Mouse (Mus musculus) E14TG2a.4 (cell line): ENCODE data around the gene Gm48551.

ENCODE experiments used
- H3K27me3 ChIP-seq: 2 replicates; pipeline ENCODE4 v1.6.1; 2014; ENCODE audit warnings: low read length, control low read depth; ENCODE audit not compliant: insufficient read depth
- H3K36me3 ChIP-seq: 2 replicates; pipeline ENCODE4 v1.6.1; 2014; ENCODE audit warnings: low read length, control low read depth; ENCODE audit not compliant: insufficient read depth
- H3K4me1 ChIP-seq: replicated peaks from 2 replicates; pipeline ENCODE4 v1.6.1; 2014; ENCODE audit warnings: low read depth, low read length, control low read depth
- H3K4me3 ChIP-seq: replicated peaks from 2 replicates; pipeline ENCODE4 v1.5.1; 2014; ENCODE audit warnings: mild to moderate bottlenecking, low read length
- H3K9me3 ChIP-seq: 2 replicates; pipeline ENCODE4 v1.6.1; 2014; ENCODE audit warnings: low read length, control low read depth
- CTCF ChIP-seq: conservative IDR thresholded peaks from 2 replicates; pipeline ENCODE4 v1.5.1; 2014; ENCODE audit warnings: low read length
- NANOG ChIP-seq: IDR thresholded peaks from 2 replicates; pipeline ENCODE4 v1.6.1; 2014; ENCODE audit warnings: borderline replicate concordance, low read length, mixed read lengths
- POU5F1 ChIP-seq: IDR thresholded peaks from 2 replicates; pipeline ENCODE4 v1.6.1; 2014; ENCODE audit warnings: low read length, borderline replicate concordance

Gene Gm48551

DNA sequence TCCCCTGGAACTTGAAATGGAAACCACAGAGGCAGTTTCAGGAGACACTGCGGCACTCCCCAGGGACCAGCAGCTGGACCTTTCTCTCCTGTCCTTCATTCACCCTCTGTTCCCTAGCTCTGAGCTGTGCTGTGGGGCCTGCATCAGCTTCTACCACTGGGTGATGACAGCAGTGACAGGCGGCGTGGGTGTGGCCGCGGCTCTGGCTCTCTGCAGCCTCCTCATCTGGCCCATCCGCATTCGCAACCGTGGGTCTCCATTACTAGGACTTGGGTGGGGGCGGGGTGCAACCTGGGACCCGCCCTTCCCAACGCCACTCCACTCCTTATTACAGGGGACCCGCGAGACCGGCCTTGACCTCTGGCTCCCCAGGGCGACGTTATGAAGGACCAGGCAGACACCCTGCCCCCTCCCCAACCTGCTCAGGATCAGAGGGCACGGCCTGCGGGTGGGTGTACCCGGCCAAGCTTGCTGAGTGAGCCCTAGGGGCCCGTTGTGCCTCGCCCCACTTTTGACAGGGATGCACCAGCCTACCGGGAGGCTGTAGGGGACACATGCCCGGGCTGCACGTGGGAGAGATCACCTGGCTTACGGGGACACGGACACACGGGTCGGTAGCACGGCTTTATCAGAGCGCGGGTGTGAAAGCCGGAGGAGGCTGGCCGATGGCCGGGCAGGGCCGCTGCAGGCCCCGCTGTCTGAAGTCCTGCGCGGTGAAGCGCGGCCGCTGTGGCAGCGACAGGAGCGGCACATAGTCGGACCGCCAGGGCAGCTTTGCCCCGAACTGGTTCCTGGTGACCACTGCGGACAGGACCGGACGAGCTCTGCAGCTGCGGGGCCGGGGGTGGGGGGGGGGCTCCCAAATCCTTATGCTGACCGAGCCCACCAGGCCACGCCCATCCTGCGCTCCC is 20.6 kb upstream of the Gm48551 start:
- no peak for TF ChIP-seq POU5F1
- no peak for TF ChIP-seq NANOG
- TF ChIP-seq CTCF = no peak
- H3K4me3 ChIP-seq = peak overlapping the region; percentile 66
- peaks cover 2% of the 10 kb centered on the region; the same call in 1 of the 2 replicates for H3K27me3 ChIP-seq
- peaks cover 100% of the 10 kb centered on the region for H3K4me1 ChIP-seq
- no peaks in the 10 kb centered on the region for H3K9me3 ChIP-seq
- peaks cover 91% of the 10 kb centered on the region for H3K36me3 ChIP-seq

DNA sequence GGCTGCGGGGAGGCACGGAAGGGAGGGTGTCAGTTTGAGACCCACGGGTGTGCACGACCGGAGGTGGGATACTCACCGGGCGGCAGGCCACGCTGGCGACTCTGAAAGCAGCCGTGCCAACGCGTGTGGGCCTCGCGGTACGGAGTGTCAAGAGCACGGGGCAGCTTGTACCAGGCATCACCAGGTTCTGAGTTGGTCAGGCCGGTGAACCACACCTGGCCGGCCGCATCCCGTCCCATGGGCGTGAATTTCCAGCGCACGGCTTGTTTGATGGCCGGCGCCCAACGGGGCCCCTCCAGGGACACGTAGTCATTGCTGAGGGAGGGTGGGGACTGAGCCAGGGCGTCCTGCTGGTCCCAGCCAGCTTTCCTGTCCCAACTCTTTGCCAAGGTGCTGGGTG is 19.6 kb upstream of the Gm48551 start:
- TF ChIP-seq NANOG = no peak
- no peak for TF ChIP-seq POU5F1
- TF ChIP-seq CTCF = no peak
- Histone ChIP-seq H3K36me3 (peaks cover 91% of the 10 kb centered on the region), H3K4me1 (peaks cover 100% of the 10 kb centered on the region), H3K4me3 (peak overlapping the region; percentile 66), H3K27me3 (peaks cover 2% of the 10 kb centered on the region; the same call in 1 of the 2 replicates), H3K9me3 (no peaks in the 10 kb centered on the region)

DNA sequence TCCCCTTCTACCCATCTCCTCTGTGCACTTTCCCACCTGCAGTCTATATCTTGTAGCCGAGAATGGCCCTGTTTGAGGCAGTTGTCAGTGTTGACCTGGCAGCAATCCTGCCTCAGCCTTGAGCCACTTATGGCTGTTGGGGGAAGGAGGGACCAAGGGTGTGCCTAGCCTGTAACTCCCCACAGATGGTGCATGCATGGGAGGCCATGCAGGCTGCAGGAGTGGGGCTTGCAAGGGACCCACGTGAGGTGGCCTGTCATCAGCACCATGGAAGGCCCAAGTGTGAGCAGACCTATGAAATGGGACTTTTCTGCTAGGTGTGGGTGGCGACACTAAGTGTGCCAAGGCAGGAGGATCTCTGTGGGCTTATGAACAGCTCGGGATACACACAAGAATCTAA is 19.2 kb upstream of the Gm48551 start:
- TF ChIP-seq CTCF (no peak), POU5F1 (no peak), NANOG (no peak)
- Histone ChIP-seq H3K27me3 (peaks cover 2% of the 10 kb centered on the region; the same call in 1 of the 2 replicates), H3K4me1 (peaks cover 100% of the 10 kb centered on the region)

DNA sequence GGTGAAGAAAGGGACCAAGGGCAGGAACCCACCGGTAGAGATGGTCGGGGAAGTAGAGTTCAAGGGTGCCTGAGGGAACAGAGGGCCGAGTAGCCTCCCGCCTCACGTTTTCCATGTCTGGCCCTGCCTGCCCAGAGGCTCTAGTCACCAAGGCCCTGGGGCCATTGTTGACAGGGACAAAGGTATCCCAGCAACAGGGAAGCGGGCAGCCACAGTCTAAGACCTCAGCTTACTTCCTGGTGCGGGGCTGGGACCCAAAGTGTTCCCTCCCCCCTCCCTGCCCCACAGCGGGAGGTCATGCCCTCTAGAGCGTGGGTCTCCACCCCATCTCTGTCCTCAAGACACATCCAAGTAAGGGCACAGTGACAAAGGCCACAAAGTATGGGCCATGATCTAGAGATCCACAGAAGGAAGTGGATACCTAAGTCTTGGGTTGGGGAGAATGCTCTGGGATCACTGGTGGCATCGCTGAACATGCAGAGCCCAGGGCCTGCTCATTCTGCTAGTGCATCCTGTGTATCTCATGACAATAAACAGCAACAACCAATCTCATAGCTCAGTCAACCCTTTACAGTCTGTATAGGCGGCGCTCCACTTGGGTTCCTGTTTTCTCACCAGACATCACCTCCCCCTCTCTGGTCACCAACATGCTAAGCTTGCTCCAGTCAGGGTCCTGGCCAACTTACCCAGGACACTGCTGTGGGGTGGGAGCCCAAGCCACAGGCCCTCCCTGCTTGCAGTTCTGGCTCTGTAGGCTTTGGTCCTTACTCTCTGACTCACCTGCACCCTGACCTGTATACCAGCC is 18.4 kb upstream of the Gm48551 start, which contains the start of gene 4930404N11Rik:
4930404N11Rik (minus strand) TSS at position 145 of the 805 bp plus-strand sequence.
- Histone ChIP-seq H3K4me3 (peak within 1 kb of the TSS; percentile 66), H3K36me3 (peaks cover 91% of the 10 kb centered on the region), H3K27me3 (peaks cover 2% of the 10 kb centered on the region; the same call in 1 of the 2 replicates), H3K4me1 (peaks cover 98% of the 10 kb centered on the region), H3K9me3 (no peaks in the 10 kb centered on the region)
- TF ChIP-seq CTCF (no peak), NANOG (no peak), POU5F1 (no peak)

More for the DNA sequence above, 19.2 kb upstream of the Gm48551 start:
- Histone ChIP-seq H3K36me3 (peaks cover 91% of the 10 kb centered on the region), H3K9me3 (no peaks in the 10 kb centered on the region), H3K4me3 (peak overlapping the region; percentile 66; the same call in 1 of the 2 replicates)

DNA sequence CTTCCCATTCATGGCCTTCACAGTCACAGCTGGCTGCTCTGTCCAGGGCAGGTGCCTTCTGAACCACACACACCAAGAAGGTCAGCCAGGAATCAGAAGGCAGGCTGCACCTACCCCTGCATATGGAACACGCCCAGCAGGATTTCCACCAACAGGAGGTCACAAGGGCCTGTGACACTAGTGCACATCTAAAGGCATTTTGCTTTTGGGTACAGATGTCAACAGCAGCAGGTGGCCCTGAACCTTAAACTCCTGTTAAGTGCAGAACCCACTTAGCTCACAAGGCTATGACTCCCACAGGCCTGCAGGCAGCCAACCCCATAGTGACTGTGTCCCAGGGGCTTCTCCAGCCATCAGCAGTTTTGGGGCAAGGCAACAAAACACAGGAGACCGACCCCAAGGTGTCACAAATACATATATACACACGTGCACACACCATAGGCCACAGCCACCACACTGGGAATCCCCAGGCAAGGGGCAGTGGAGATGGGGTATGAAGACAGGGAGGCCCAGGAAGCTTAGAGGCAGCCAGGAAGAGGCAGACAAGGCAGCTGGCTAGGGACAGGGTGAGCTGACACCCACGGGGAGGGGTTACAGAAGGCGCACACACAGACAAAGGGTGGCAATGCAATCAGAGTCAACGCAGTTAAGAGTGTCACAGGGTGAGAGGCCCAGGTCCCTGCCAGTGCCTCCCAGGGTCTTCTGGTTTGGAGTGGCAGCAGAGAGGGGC is 17.6 kb upstream of the Gm48551 start:
- Histone ChIP-seq H3K36me3 (peaks cover 91% of the 10 kb centered on the region), H3K27me3 (peaks cover 2% of the 10 kb centered on the region; the same call in 1 of the 2 replicates), H3K9me3 (no peaks in the 10 kb centered on the region), H3K4me3 (no peak overlapping the region), H3K4me1 (peaks cover 98% of the 10 kb centered on the region)
- no peak for TF ChIP-seq CTCF

DNA sequence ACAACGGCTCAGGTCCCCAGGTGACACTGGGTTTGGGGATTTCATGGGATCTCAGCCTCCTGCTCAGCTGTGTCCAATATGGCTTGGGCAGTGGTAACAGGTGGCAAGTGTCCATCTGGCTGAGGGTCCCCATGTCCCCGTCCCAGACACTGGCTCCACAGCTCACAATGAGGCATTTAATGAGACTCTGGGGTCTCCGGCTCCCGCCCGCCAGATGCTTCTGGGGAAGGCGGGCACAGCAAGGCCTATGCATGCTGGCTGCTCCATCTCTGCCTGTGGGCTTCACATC is 17.1 kb upstream of the Gm48551 start:
- peaks cover 91% of the 10 kb centered on the region for H3K36me3 ChIP-seq
- TF ChIP-seq NANOG (no peak), POU5F1 (no peak), CTCF (no peak)
- peaks cover 98% of the 10 kb centered on the region for H3K4me1 ChIP-seq
- H3K4me3 ChIP-seq = no peak overlapping the region
- peaks cover 2% of the 10 kb centered on the region; the same call in 1 of the 2 replicates for H3K27me3 ChIP-seq
- H3K9me3 ChIP-seq = no peaks in the 10 kb centered on the region

DNA sequence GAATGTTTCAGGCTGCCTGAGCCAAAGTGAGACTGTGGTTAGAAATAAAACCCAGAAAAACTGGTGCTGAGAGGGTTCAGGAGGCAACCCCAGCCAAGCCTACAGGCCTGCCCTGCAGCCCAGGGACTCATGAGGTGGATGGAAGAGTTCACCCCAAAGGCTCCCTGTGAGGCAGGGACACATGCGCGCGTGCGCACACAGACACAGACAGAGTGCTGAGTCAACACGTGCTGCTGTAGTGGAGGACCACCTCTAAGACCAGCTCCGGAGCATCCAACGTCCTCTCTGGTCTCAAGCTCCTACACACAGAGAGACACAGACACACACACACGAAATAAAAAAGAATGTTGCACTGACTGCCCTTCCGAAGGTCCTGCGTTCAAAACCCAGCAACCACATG is 8.9 kb upstream of the Gm48551 start:
- H3K4me3 ChIP-seq = peak overlapping the region; percentile 96
- no peak for TF ChIP-seq POU5F1
- no peak for TF ChIP-seq NANOG
- no peak for TF ChIP-seq CTCF
- H3K36me3 ChIP-seq = peaks cover 72% of the 10 kb centered on the region
- peaks cover 85% of the 10 kb centered on the region for H3K4me1 ChIP-seq
- no peaks in the 10 kb centered on the region for H3K9me3 ChIP-seq
- H3K27me3 ChIP-seq = no peaks in the 10 kb centered on the region
